ENCODE assay signal across 8 mouse cellular contexts in genomic region chr6:52240389-52241000, GRCm38 (mm10). TPM values are rescaled to one million over a fixed set of nuclear protein-coding genes. Genes with fewer than 3 reads are reported as not detected.
A peak's percentile ranks its signal among the peaks of the same experiment; 100 is the strongest.
DNase-seq lines count a peak whose midpoint lies in the region; ATAC-seq and TF ChIP-seq lines count a peak whose summit lies in the region.

Hoxa10 (minus strand) TSS chr6:52240854.

- TF ChIP-seq POLR2A in lung, adult 2 months (IDR thresholded peaks at IDR 0.05; ENCODE audit: borderline replicate concordance, extremely low read depth, low read depth, low read length), result no peak

- H3K4me2 ChIP-seq in intestine, embryonic 16.5 days (ENCODE audit: low read depth, low read length), result peak within 1 kb of the TSS; percentile 2; the same call in 1 of the 2 replicates

- H3K27me3 ChIP-seq in intestine, embryonic 16.5 days (replicated peaks; ENCODE audit: control insufficient read depth, insufficient read depth, low read length), result peaks cover 78% of the 10 kb centered on the region

- H3K4me1 ChIP-seq in intestine, embryonic 16.5 days (ENCODE audit: control insufficient read depth, insufficient read depth, low read length), result peaks cover 2% of the 10 kb centered on the region; the same call in 1 of the 2 replicates
- H3K4me1 ChIP-seq in lung, adult 2 months (ENCODE audit: control insufficient read depth, insufficient read depth, low read length), result no peaks in the 10 kb centered on the region

- 1% methylated on average over 35 of the region's 35 CpGs for WGBS in intestine, embryonic 16.5 days
- 6% methylated on average over 35 of the region's 35 CpGs for WGBS in lung, adult 2 months

- no peaks in the 10 kb centered on the region for H3K9me3 ChIP-seq in intestine, embryonic 16.5 days (ENCODE audit: control insufficient read depth, low read length)

- no peaks in the 10 kb centered on the region for H3K36me3 ChIP-seq in intestine, embryonic 16.5 days (ENCODE audit: control insufficient read depth, insufficient read depth, low read length)

- H3K4me3 ChIP-seq in intestine, embryonic 16.5 days (ENCODE audit: low read length), result peak within 1 kb of the TSS; percentile 25
- H3K4me3 ChIP-seq in lung, adult 2 months (replicated peaks; ENCODE audit: extremely low read depth, low read depth, low read length), result no peak within 1 kb of the TSS

- ATAC-seq in intestine, embryonic 16.5 days, result peak; percentile 73
- peak; percentile 68 for ATAC-seq in neutrophil, adult 5-6 weeks (ENCODE audit: extremely low read depth, insufficient number of reproducible peaks, low FRiP score, poor library complexity, severe bottlenecking)

- DNase-seq in left cerebral cortex, postnatal 14 days (ENCODE audit: low spot score in 2 of 2), result peak; percentile 37 to 48
- no peak for DNase-seq in left cerebral cortex, adult 11 months (ENCODE audit: low spot score)
- DNase-seq in c-Kit-positive CD71-positive TER-119-positive erythroid progenitor cells, embryonic 14.5 days (ENCODE audit: low spot score), result peak; percentile 25
- DNase-seq in heart, adult 18-20 months, result peak; percentile 73 to 79
- DNase-seq in lung, adult 2 months, result no peak
- DNase-seq in urinary bladder, postnatal 25 days (ENCODE audit: low spot score), result peak; percentile 89

- peak within 1 kb of the TSS; percentile 60 for H3K27ac ChIP-seq in intestine, embryonic 16.5 days (ENCODE audit: low read length)

- peak; percentile 61 for TF ChIP-seq CTCF in lung, adult 2 months (IDR thresholded peaks at IDR 0.05; ENCODE audit: insufficient read depth, low read length)

- intact Hi-C loops in left cerebral cortex, postnatal 14 days (cut with DNase I), result no loop called here

- H3K9ac ChIP-seq in intestine, embryonic 16.5 days (ENCODE audit: low read depth, low read length), result peak within 1 kb of the TSS; percentile 23

RNA-seq across cellular contexts. Expression of gene Hoxa10, which starts in this region (rescaled TPM):
- total RNA-seq in left cerebral cortex, postnatal 14 days (2021), result not detected
- total RNA-seq in heart, adult 18-20 months (2021), result not detected
- 8.6 and 10.0 TPM in 2 replicates for polyA plus RNA-seq in intestine, embryonic 16.5 days (2015; fragmentation: Nextera tagmentation; extraction: Ambion mirVana)
- polyA plus RNA-seq in lung, adult 2 months (2012; rRNA removed), result 0.23 TPM in 1 of 2 replicates, not detected in the other
- total RNA-seq in neutrophil, adult 5-6 weeks (2017), result not detected in 2 replicates

Comparison
In these comparisons a context has a peak if more than half of its experiments do, and no peak if none do; other contexts are left out.
1. Peak in DNase-seq in left cerebral cortex, postnatal 14 days; RNA of the gene not detected or under 1 TPM.
2. Peak in DNase-seq in heart, adult 18-20 months; RNA of the gene not detected or under 1 TPM.
3. Peak in ATAC-seq in neutrophil, adult 5-6 weeks; RNA of the gene not detected or under 1 TPM.
4. DNase-seq: peak in c-Kit-positive CD71-positive TER-119-positive erythroid progenitor cells, embryonic 14.5 days (single experiment) and urinary bladder, postnatal 25 days (single experiment); none in left cerebral cortex, adult 11 months (single experiment) and lung, adult 2 months (single experiment).